9 mouse cellular contexts compared by ENCODE assay signal in genomic region chr13:17975891-17976290, GRCm38 (mm10). TPM values are rescaled to one million over a fixed set of nuclear protein-coding genes. Genes with fewer than 3 reads are reported as not detected.
DNase-seq lines count a peak whose midpoint lies in the region; ATAC-seq and TF ChIP-seq lines count a peak whose summit lies in the region.
"Had no signal": no experiment of that assay in that cellular context is flagged by ENCODE, and none has a peak within 500 bp of the region (broad histone marks: within the 10 kb centered on the region; RNA-seq: fewer than 3 reads in every experiment).

No protein-coding gene starts in this region.

- H3K27ac ChIP-seq in liver, adult 2 months (replicated peaks; ENCODE audit: insufficient read depth, low read depth, low read length): no peak overlapping the region
- no peak overlapping the region for H3K27ac ChIP-seq in liver, embryonic 11.5 days (ENCODE audit: low read depth, low read length)
- H3K27ac ChIP-seq in CH12.LX (ENCODE audit: insufficient read depth, low read depth): no peak overlapping the region
- H3K27ac ChIP-seq: midbrain, embryonic 12.5 days had no signal

- peak; percentile 99 for TF ChIP-seq EP300 in CH12.LX (IDR thresholded peaks at IDR 0.05; ENCODE audit: low read length)

- H3K79me2 ChIP-seq in liver, adult 2 months (ENCODE audit: control insufficient read depth, insufficient read depth, low read length): no peaks in the 10 kb centered on the region
- H3K79me2 ChIP-seq in CH12.LX (replicated peaks; ENCODE audit: control insufficient read depth, extremely low read depth, insufficient read depth, poor library complexity, severe bottlenecking): no peaks in the 10 kb centered on the region

- TF ChIP-seq RAD21 in CH12.LX (IDR thresholded peaks at IDR 0.05; ENCODE audit: low read depth, low read length): no peak

- 60% methylated on average over 2 of the region's 2 CpGs for WGBS in liver, adult 2 months
- 21% methylated on average over 2 of the region's 2 CpGs for WGBS in liver, embryonic 11.5 days

- ATAC-seq in liver, embryonic 11.5 days (replicated peaks; ENCODE audit: low FRiP score): no peak
- ATAC-seq in cerebellum, adult (ENCODE audit: insufficient number of reproducible peaks, low FRiP score, low TSS enrichment): no peak

- no peaks in the 10 kb centered on the region for H3K36me3 ChIP-seq in liver, adult 2 months (ENCODE audit: control insufficient read depth, insufficient read depth, low read length)
- no peaks in the 10 kb centered on the region for H3K36me3 ChIP-seq in liver, embryonic 11.5 days (ENCODE audit: control insufficient read depth, insufficient read depth, low read length)
- H3K36me3 ChIP-seq in CH12.LX (replicated peaks in 1 of 2; ENCODE audit: control insufficient read depth in 1 of 2, insufficient read depth in 1 of 2, low read length in 1 of 2): peaks cover 0 to 6% of the 10 kb centered on the region in 2 experiments
- H3K36me3 ChIP-seq: midbrain, embryonic 12.5 days had no signal

- no peaks in the 10 kb centered on the region for H3K27me3 ChIP-seq in liver, adult 2 months (ENCODE audit: control insufficient read depth, insufficient read depth, low read length)
- H3K27me3 ChIP-seq in liver, embryonic 11.5 days (replicated peaks; ENCODE audit: control insufficient read depth, insufficient read depth, low read length): peaks cover 7% of the 10 kb centered on the region; the same call in 1 of the 2 replicates
- H3K27me3 ChIP-seq in CH12.LX (replicated peaks): peaks cover 12% of the 10 kb centered on the region
- H3K27me3 ChIP-seq: midbrain, embryonic 12.5 days had no signal

- no peaks in the 10 kb centered on the region for H3K9me3 ChIP-seq in liver, embryonic 11.5 days (ENCODE audit: control insufficient read depth, low read length)
- peaks cover 11% of the 10 kb centered on the region for H3K9me3 ChIP-seq in CH12.LX (replicated peaks; ENCODE audit: low read length)
- H3K9me3 ChIP-seq: midbrain, embryonic 12.5 days had no signal

- dilution Hi-C loops in CH12.LX (cut with MboI; ENCODE audit: extremely low pct_ligation_motif_present, extremely low pct_unique_long_range_greater_than_20kb, low sequenced_read_pairs): no loop called here

- no peak overlapping the region for H3K9ac ChIP-seq in liver, adult 2 months (ENCODE audit: low read depth, low read length)
- no peak overlapping the region for H3K9ac ChIP-seq in liver, embryonic 11.5 days (ENCODE audit: low read depth, low read length)
- no peak overlapping the region for H3K9ac ChIP-seq in CH12.LX (ENCODE audit: insufficient read depth, low read depth)
- H3K9ac ChIP-seq: midbrain, embryonic 12.5 days had no signal

- no peak for TF ChIP-seq POLR2A in liver, adult 2 months (IDR thresholded peaks at IDR 0.05; ENCODE audit: extremely low read depth, insufficient read depth, low read length)
- no peak for TF ChIP-seq POLR2A in CH12.LX (IDR thresholded peaks at IDR 0.05; ENCODE audit: low read depth, low read length)

- no peak for TF ChIP-seq CTCF in liver, adult 2 months (IDR thresholded peaks at IDR 0.05; ENCODE audit: low read depth, low read length)
- no peak for TF ChIP-seq CTCF in CH12.LX (conservative IDR thresholded peaks at IDR 0.05 in 1 of 2, IDR thresholded peaks at IDR 0.05 in 1 of 2; ENCODE audit: low read depth in 2 of 2, low read length in 2 of 2)

- H3K4me3 ChIP-seq in liver, adult 2 months (ENCODE audit: insufficient read depth, low read depth, low read length): no peak overlapping the region
- H3K4me3 ChIP-seq in liver, embryonic 11.5 days (ENCODE audit: low read depth, low read length): no peak overlapping the region
- no peak overlapping the region for H3K4me3 ChIP-seq in CH12.LX (replicated peaks in 1 of 3; ENCODE audit: low read depth in 2 of 3, low read length in 2 of 3, poor library complexity in 1 of 3)
- H3K4me3 ChIP-seq: midbrain, embryonic 12.5 days had no signal

- no peaks in the 10 kb centered on the region for H3K4me1 ChIP-seq in liver, adult 2 months (ENCODE audit: control insufficient read depth, insufficient read depth, low read length)
- H3K4me1 ChIP-seq in liver, embryonic 11.5 days (replicated peaks; ENCODE audit: control insufficient read depth, insufficient read depth, low read length): no peaks in the 10 kb centered on the region
- peaks cover 2 to 23% of the 10 kb centered on the region in 2 experiments; a peak in 3 of 4 replicates for H3K4me1 ChIP-seq in CH12.LX (ENCODE audit: control insufficient read depth in 1 of 2, insufficient read depth in 2 of 2)
- H3K4me1 ChIP-seq: midbrain, embryonic 12.5 days had no signal

- peak; percentile 55 for DNase-seq in liver, adult 2 months (ENCODE audit: extremely low read depth, low read depth, low spot score)
- DNase-seq in liver, embryonic 11.5 days (ENCODE audit: low spot score): no peak
- peak; percentile 94 for DNase-seq in CH12.LX (ENCODE audit: extremely low read depth)
- peak; percentile 64 for DNase-seq in adrenal gland, postnatal 14 days
- DNase-seq in naive thymus-derived CD4-positive, alpha-beta T cell, adult 2 months (ENCODE audit: low read depth): peak; percentile 57
- no peak for DNase-seq in cerebellum, postnatal 25 days
- DNase-seq in frontal cortex, postnatal 36 days (ENCODE audit: low spot score in 2 of 2): no peak

- no peak overlapping the region for H3K4me2 ChIP-seq in liver, embryonic 11.5 days
- peak overlapping the region; percentile 88 for H3K4me2 ChIP-seq in CH12.LX (ENCODE audit: insufficient read depth, low read depth, poor library complexity, severe bottlenecking)
- H3K4me2 ChIP-seq: midbrain, embryonic 12.5 days had no signal

- in situ Hi-C loops in CH12.LX (cut with MboI; ENCODE audit: low pct_ligation_motif_present, low pct_unique_long_range_greater_than_20kb, low sequenced_read_pairs): loop anchor here (10.0 to 25.0 kb wide), 2 partner anchors 141 to 239 kb away; no protein-coding TSS in a partner anchor

TF ChIP-seq in CH12.LX, 34 proteins besides CTCF, POLR2A, EP300 and RAD21 (continues in another document):
- TF ChIP-seq MXI1 (IDR thresholded peaks at IDR 0.05; ENCODE audit: low read depth, low read length) (peak; percentile 65; the same call in 1 of the 2 replicates), CHD1 (IDR thresholded peaks at IDR 0.05; ENCODE audit: low read depth, low read length) (no peak), TBP (conservative IDR thresholded peaks at IDR 0.05; ENCODE audit: low read depth, low read length) (no peak), ELF1 (IDR thresholded peaks at IDR 0.05; ENCODE audit: low read depth, low read length) (peak; percentile 53; the same call in 1 of the 2 replicates), SMC3 (IDR thresholded peaks at IDR 0.05; ENCODE audit: low read depth, low read length) (no peak), ZNF384 (IDR thresholded peaks at IDR 0.05; ENCODE audit: low read depth, low read length) (no peak), HCFC1 (IDR thresholded peaks at IDR 0.05; ENCODE audit: low read depth, low read length) (no peak; the same call in 1 of the 2 replicates), KAT2A (IDR thresholded peaks at IDR 0.05; ENCODE audit: insufficient replicate concordance, low read length) (no peak), UBTF (IDR thresholded peaks at IDR 0.05; ENCODE audit: low read depth, low read length) (no peak), CHD2 (IDR thresholded peaks at IDR 0.05; ENCODE audit: low read length) (peak; percentile 89), USF2 (conservative IDR thresholded peaks at IDR 0.05; ENCODE audit: low read depth, low read length) (no peak), ETS1 (conservative IDR thresholded peaks at IDR 0.05; ENCODE audit: low read depth, low read length) (peak; percentile 98), ZKSCAN1 (IDR thresholded peaks at IDR 0.05; ENCODE audit: borderline replicate concordance, low read depth, low read length) (no peak), MYC (IDR thresholded peaks at IDR 0.05; ENCODE audit: low read depth, low read length) (peak; percentile 87), ZC3H11A (IDR thresholded peaks at IDR 0.05; ENCODE audit: low read depth, low read length) (no peak), RCOR1 (conservative IDR thresholded peaks at IDR 0.05; ENCODE audit: low read depth, low read length) (peak; percentile 100), NELFE (IDR thresholded peaks at IDR 0.05; ENCODE audit: low read depth, low read length) (no peak), PAX5 (IDR thresholded peaks at IDR 0.05; ENCODE audit: low read length) (no peak), POLR2AphosphoS2 (IDR thresholded peaks at IDR 0.05; ENCODE audit: low read depth, low read length) (no peak), BHLHE40 (IDR thresholded peaks at IDR 0.05; ENCODE audit: low read depth, low read length) (peak; percentile 94), E2F4 (IDR thresholded peaks at IDR 0.05; ENCODE audit: insufficient replicate concordance, low read depth, low read length) (no peak), MAFK (IDR thresholded peaks at IDR 0.05; ENCODE audit: insufficient replicate concordance, low read length) (peak; percentile 97), ZMIZ1 (IDR thresholded peaks at IDR 0.05; ENCODE audit: low read depth, low read length) (no peak), TCF12 (IDR thresholded peaks at IDR 0.05; ENCODE audit: low read depth, low read length) (peak; percentile 87; the same call in 1 of the 2 replicates), IRF4 (IDR thresholded peaks at IDR 0.05; ENCODE audit: low read depth, low read length) (peak; percentile 99), MAZ (IDR thresholded peaks at IDR 0.05; ENCODE audit: low read depth, low read length) (0 out of 2 replicates have a peak, but pooled peaks have one; percentile 22), SIN3A (IDR thresholded peaks at IDR 0.05; ENCODE audit: low read length) (peak; percentile 93), GABPA (IDR thresholded peaks at IDR 0.05; ENCODE audit: insufficient replicate concordance, low read depth, low read length) (no peak)

RNA-seq across cellular contexts. Expression of gene Yae1d1, which starts 17.3 kb away (rescaled TPM):
- 16.3 and 18.4 TPM in 2 replicates for total RNA-seq in liver, adult 2 months (2014; rRNA removed)
- polyA plus RNA-seq in liver, adult 2 months (2012; rRNA removed): 7.5 and 11.0 TPM in 2 replicates
- polyA plus RNA-seq in liver, embryonic 11.5 days (2014; fragmentation: Nextera tagmentation; extraction: Ambion mirVana): 57.8 and 59.3 TPM in 2 replicates
- total RNA-seq in CH12.LX (2012; rRNA removed) (26.0 and 32.9 TPM in 2 replicates), CH12.LX (2014; rRNA removed) (54.3 and 63.0 TPM in 2 replicates)
- 18.7 and 21.1 TPM in 2 replicates for polyA plus RNA-seq in CH12.LX (2012; ENCODE audit: insufficient read length, low read depth)
- total RNA-seq in adrenal gland, postnatal 14 days (2021): 22.3 and 26.6 TPM in 2 replicates

RNA-seq across cellular contexts. Expression of gene Rala, which starts 31.9 kb away (rescaled TPM):
- total RNA-seq in liver, adult 2 months (2014; rRNA removed): 15.6 and 17.3 TPM in 2 replicates
- polyA plus RNA-seq in liver, adult 2 months (2012; rRNA removed): 8.5 and 9.3 TPM in 2 replicates
- polyA plus RNA-seq in liver, embryonic 11.5 days (2014; fragmentation: Nextera tagmentation; extraction: Ambion mirVana): 52.6 and 56.1 TPM in 2 replicates
- total RNA-seq in CH12.LX (2012; rRNA removed) (26.1 and 31.1 TPM in 2 replicates), CH12.LX (2014; rRNA removed) (26.7 and 32.0 TPM in 2 replicates)
- polyA plus RNA-seq in CH12.LX (2012; ENCODE audit: insufficient read length, low read depth): 45.3 and 70.1 TPM in 2 replicates
- total RNA-seq in adrenal gland, postnatal 14 days (2021): 72.3 and 77.7 TPM in 2 replicates

Comparison
In these comparisons a context has a peak if more than half of its experiments do, and no peak if none do; other contexts are left out.
1. DNase-seq: peak in liver, adult 2 months (single experiment), CH12.LX (single experiment), adrenal gland, postnatal 14 days (single experiment) and naive thymus-derived CD4-positive, alpha-beta T cell, adult 2 months (single experiment); none in liver, embryonic 11.5 days (single experiment), cerebellum, postnatal 25 days (0 of 2) and frontal cortex, postnatal 36 days (0 of 2).